Mouse (Mus musculus) adrenal gland, adult 8-10 months (tissue): ENCODE data around the gene Hmg20a. TPM values are rescaled to one million over a fixed set of nuclear protein-coding genes. Genes with fewer than 3 reads are reported as not detected.

ENCODE experiments used
- DNase-seq: peaks from one replicate; pipeline ENCODE4 v3.0.0; 2022
- total RNA-seq, 4 experiments: library from RNA; stranded (reverse); gene quantifications; 2 replicates each; pipeline ENCODE4 v1.2.4; 2022

Hmg20a gene
- total RNA-seq, 4 experiments from 2014 or later, result 48.6 to 62.3 (median 54.7) TPM

- DNase-seq, result no peak
These were observed 81.1 kb downstream of the Hmg20a start for GRCm38 (mm10) chr9:56499324-56500067.

GRCm38 (mm10) chr9:56500893-56501590, 82.6 kb downstream of the Hmg20a start:
- no peak for DNase-seq

- no peak for DNase-seq
These were observed 83.5 kb downstream of the Hmg20a start for GRCm38 (mm10) chr9:56501721-56502542.

- no peak for DNase-seq
These were observed 84.1 kb downstream of the Hmg20a start for GRCm38 (mm10) chr9:56502543-56502971.

- DNase-seq, result no peak
These were observed 85.5 kb downstream of the Hmg20a start for GRCm38 (mm10) chr9:56503621-56504500.

- no peak for DNase-seq
These were observed 86.1 kb downstream of the Hmg20a start for GRCm38 (mm10) chr9:56504511-56504910.

GRCm38 (mm10) chr9:56505083-56505792, 86.8 kb downstream of the Hmg20a start:
- peak; percentile 69 for DNase-seq

- peak; percentile 89 for DNase-seq
These were observed 87.7 kb downstream of the Hmg20a start for GRCm38 (mm10) chr9:56505793-56506755.

- DNase-seq, result peak; percentile 41
These were observed 88.7 kb downstream of the Hmg20a start for GRCm38 (mm10) chr9:56506931-56507681.

GRCm38 (mm10) chr9:56507682-56508061, 89.3 kb downstream of the Hmg20a start:
- no peak for DNase-seq

- peak; percentile 78 for DNase-seq
These were observed 90.5 kb downstream of the Hmg20a start for GRCm38 (mm10) chr9:56508835-56509451.

- no peak for DNase-seq
These were observed 91.9 kb downstream of the Hmg20a start for GRCm38 (mm10) chr9:56510281-56510680.

- no peak for DNase-seq
These were observed 94.1 kb downstream of the Hmg20a start for GRCm38 (mm10) chr9:56512486-56512885.

GRCm38 (mm10) chr9:56515110-56515509, 96.7 kb downstream of the Hmg20a start:
- DNase-seq, result no peak

GRCm38 (mm10) chr9:56516219-56516618, 97.8 kb downstream of the Hmg20a start:
- no peak for DNase-seq

- DNase-seq, result no peak
These were observed 98.4 kb downstream of the Hmg20a start for GRCm38 (mm10) chr9:56516692-56517263.

GRCm38 (mm10) chr9:56522281-56522680, 103.9 kb downstream of the Hmg20a start:
- no peak for DNase-seq

- DNase-seq, result no peak
These were observed 109.5 kb downstream of the Hmg20a start for GRCm38 (mm10) chr9:56527951-56528350.
